Mouse (Mus musculus) forebrain, embryonic 12.5 days (tissue): Measurements from ENCODE around the gene Gm20388. TPM values are rescaled to one million over a fixed set of nuclear protein-coding genes. Genes with fewer than 3 reads are reported as not detected.
A peak's percentile ranks its signal among the peaks of the same experiment; 100 is the strongest.

Source experiments
- ATAC-seq: fragments of 200-750 bp; cut with Nextera tagmentation; 2 replicates; pipeline ENCODE4 v1.8.0; 2017; ENCODE audit warnings: moderate TSS enrichment; ENCODE audit not compliant: low FRiP score
- H3K27ac ChIP-seq: fragments of 300-500 bp; sonication (generic); 2 replicates; pipeline ENCODE4 v1.5.1; 2016; ENCODE audit warnings: mild to moderate bottlenecking
- H3K27me3 ChIP-seq: fragments of 300-500 bp; sonication (generic); 2 replicates; pipeline ENCODE4 v1.6.1; 2016; ENCODE audit warnings: mild to moderate bottlenecking
- H3K36me3 ChIP-seq: fragments of 300-500 bp; sonication (generic); replicated peaks from 2 replicates; pipeline ENCODE4 v1.6.1; 2016; ENCODE audit warnings: mild to moderate bottlenecking
- H3K4me1 ChIP-seq: fragments of 300-500 bp; sonication (generic); 2 replicates; pipeline ENCODE4 v1.6.1; 2016
- H3K4me2 ChIP-seq: fragments of 300-500 bp; sonication (generic); 2 replicates; pipeline ENCODE4 v1.6.1; 2016; ENCODE audit warnings: mild to moderate bottlenecking, moderate library complexity
- H3K4me3 ChIP-seq: fragments of 300-500 bp; sonication (generic); replicated peaks from 2 replicates; pipeline ENCODE4 v1.5.1; 2016; ENCODE audit warnings: mild to moderate bottlenecking
- H3K9ac ChIP-seq: fragments of 300-500 bp; sonication (generic); 2 replicates; pipeline ENCODE4 v1.6.1; 2016; ENCODE audit warnings: mild to moderate bottlenecking
- H3K9me3 ChIP-seq: fragments of 300-500 bp; sonication (generic); 2 replicates; pipeline ENCODE4 v1.6.1; 2016
- WGBS: fragments of 180-500 bp; shearing (Covaris S2); methylation state at CpG from one replicate; pipeline ENCODE4 v1.1.7; 2016; 5-methylcytosine and 5-hydroxymethylcytosine counted together
- polyA plus RNA-seq: library from polyadenylated mRNA; unstranded; fragments of >200 nt; fragmentation: Nextera tagmentation; extraction: Ambion mirVana; gene quantifications from 2 replicates; pipeline ENCODE4 v1.2.1, GENCODE M21; 2016

Gene Gm20388
- polyA plus RNA-seq, 1 experiment from 2014 or later: not detected

- H3K9ac ChIP-seq: no peak overlapping the region
- WGBS: 17% methylated on average over 25 of the region's 25 CpGs
Measured at GRCm38 (mm10) chr8:120476711-120477575, 566.3 kb downstream of the Gm20388 start.

GRCm38 (mm10) chr8:120478754-120479153 lies 568.1 kb downstream of the Gm20388 start:
- WGBS: 88% methylated on average over 11 of the region's 11 CpGs
- Histone ChIP-seq H3K36me3 (no peaks in the 10 kb centered on the region), H3K9me3 (no peaks in the 10 kb centered on the region), H3K27me3 (peaks cover 9% of the 10 kb centered on the region), H3K4me2 (no peak overlapping the region), H3K9ac (no peak overlapping the region), H3K4me3 (no peak overlapping the region), H3K4me1 (peaks cover 58% of the 10 kb centered on the region), H3K27ac (no peak overlapping the region)
- ATAC-seq: no peak

More at GRCm38 (mm10) chr8:120476711-120477575, 566.3 kb downstream of the Gm20388 start:
- no peaks in the 10 kb centered on the region for H3K36me3 ChIP-seq
- no peak overlapping the region for H3K4me3 ChIP-seq
- peak; percentile 62 for ATAC-seq
- 0 out of 2 replicates have a peak, but pooled peaks cover 4% of the 10 kb centered on the region for H3K27me3 ChIP-seq
- H3K9me3 ChIP-seq: no peaks in the 10 kb centered on the region
- H3K4me2 ChIP-seq: no peak overlapping the region
- H3K4me1 ChIP-seq: peaks cover 74% of the 10 kb centered on the region
- H3K27ac ChIP-seq: peak overlapping the region; percentile 82

- Histone ChIP-seq H3K4me3 (no peak overlapping the region), H3K4me1 (peaks cover 58% of the 10 kb centered on the region), H3K4me2 (no peak overlapping the region), H3K27ac (no peak overlapping the region), H3K9ac (no peak overlapping the region), H3K36me3 (no peaks in the 10 kb centered on the region), H3K27me3 (peaks cover 9% of the 10 kb centered on the region), H3K9me3 (no peaks in the 10 kb centered on the region)
- WGBS: 94% methylated on average over 4 of the region's 4 CpGs
- ATAC-seq: no peak
Measured at GRCm38 (mm10) chr8:120479691-120480090, 569.0 kb downstream of the Gm20388 start.

DNA sequence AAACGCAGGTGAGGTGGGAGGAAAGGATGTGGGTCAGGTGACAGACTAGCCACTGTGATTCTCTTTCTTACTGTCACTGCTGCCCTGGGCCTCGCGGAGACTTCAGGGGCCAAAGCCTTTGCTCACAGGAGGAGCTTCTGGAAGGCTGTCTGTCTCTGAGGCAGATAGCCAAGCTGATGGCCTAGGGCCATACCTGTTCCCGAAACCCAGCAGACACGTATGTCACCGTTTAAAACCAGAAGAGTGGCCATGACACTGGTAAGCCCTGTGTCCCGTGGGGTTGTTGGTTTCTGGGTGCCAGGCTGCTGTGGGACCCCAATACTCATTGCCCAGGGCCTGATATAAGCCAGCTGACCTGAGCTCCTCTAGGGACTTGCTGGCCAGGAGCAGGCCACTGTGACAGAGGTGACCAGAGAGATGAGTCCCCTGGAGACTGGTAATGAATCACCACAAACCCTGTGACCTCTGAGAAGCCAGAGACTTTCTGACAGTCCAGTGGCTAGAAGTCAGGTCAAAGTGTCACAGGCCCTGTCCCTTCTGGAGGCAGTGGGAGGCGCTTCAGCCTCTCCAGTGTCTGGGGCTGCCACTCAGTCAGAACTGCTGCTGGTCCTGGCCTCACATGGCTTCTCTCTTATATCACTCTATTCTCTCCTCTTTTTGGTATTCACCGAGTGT lies 571.5 kb downstream of the Gm20388 start:
- peaks cover 14% of the 10 kb centered on the region for H3K27me3 ChIP-seq
- no peak for ATAC-seq
- H3K4me1 ChIP-seq: peaks cover 58% of the 10 kb centered on the region
- H3K36me3 ChIP-seq: no peaks in the 10 kb centered on the region
- H3K4me2 ChIP-seq: no peak overlapping the region
- H3K4me3 ChIP-seq: no peak overlapping the region
- H3K27ac ChIP-seq: no peak overlapping the region
- WGBS: 85% methylated on average over 9 of the region's 9 CpGs
- no peaks in the 10 kb centered on the region for H3K9me3 ChIP-seq
- no peak overlapping the region for H3K9ac ChIP-seq

DNA sequence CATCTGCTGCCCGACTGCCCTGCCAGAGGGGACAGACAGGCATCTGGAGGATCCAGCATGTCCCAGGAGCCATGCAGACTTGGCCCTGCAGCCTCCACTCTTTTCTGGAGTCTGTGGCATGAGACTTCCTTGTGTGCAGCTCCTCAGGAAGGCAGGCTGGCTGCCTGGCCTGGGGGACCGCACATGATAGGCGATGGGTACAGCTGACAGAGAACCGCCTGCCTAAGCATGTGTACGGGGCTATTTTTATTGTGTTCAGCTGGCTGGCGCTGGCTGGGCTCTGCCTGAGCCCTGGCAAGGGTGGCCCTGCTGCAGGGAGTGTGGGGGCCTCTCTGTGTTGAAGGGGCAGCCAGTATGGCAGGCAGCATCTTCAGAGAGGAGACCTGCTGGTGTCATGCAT lies 573.8 kb downstream of the Gm20388 start:
- 65% methylated on average over 6 of the region's 6 CpGs for WGBS
- Histone ChIP-seq H3K27ac (peak overlapping the region; percentile 57; the same call in 1 of the 2 replicates), H3K4me3 (no peak overlapping the region), H3K27me3 (peaks cover 14% of the 10 kb centered on the region), H3K4me1 (peaks cover 43% of the 10 kb centered on the region), H3K9me3 (no peaks in the 10 kb centered on the region), H3K9ac (peak overlapping the region; percentile 27; the same call in 1 of the 2 replicates), H3K36me3 (no peaks in the 10 kb centered on the region), H3K4me2 (no peak overlapping the region; the same call in 1 of the 2 replicates)
- ATAC-seq: no peak

DNA sequence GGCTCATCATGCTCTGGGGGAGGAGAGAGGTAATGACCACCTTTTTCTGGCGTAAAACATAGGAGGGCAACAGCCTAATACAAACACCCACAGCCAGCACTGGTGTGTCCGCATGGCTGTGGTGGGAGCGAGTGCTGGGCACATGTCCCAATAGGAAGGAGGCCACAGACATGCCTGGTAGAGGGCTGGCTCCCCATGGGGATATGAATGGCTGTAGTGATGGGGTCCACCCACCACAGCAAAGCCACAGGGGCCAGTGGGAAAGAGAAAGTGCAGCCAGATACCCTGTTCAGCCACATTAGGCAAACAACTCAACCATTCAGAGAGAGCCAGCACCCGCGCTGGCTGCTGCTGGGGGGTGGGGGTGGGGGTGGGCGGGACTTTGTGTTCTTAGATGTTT lies 574.5 kb downstream of the Gm20388 start:
- Histone ChIP-seq H3K27me3 (peaks cover 14% of the 10 kb centered on the region), H3K4me3 (no peak overlapping the region), H3K9me3 (no peaks in the 10 kb centered on the region), H3K27ac (peak overlapping the region; percentile 57), H3K4me1 (peaks cover 47% of the 10 kb centered on the region), H3K9ac (0 out of 2 replicates have a peak overlapping the region, but pooled peaks have one; percentile 29), H3K36me3 (no peaks in the 10 kb centered on the region), H3K4me2 (0 out of 2 replicates have a peak overlapping the region, but pooled peaks have one; percentile 96)
- WGBS: 42% methylated on average over 6 of the region's 6 CpGs
- no peak for ATAC-seq

DNA sequence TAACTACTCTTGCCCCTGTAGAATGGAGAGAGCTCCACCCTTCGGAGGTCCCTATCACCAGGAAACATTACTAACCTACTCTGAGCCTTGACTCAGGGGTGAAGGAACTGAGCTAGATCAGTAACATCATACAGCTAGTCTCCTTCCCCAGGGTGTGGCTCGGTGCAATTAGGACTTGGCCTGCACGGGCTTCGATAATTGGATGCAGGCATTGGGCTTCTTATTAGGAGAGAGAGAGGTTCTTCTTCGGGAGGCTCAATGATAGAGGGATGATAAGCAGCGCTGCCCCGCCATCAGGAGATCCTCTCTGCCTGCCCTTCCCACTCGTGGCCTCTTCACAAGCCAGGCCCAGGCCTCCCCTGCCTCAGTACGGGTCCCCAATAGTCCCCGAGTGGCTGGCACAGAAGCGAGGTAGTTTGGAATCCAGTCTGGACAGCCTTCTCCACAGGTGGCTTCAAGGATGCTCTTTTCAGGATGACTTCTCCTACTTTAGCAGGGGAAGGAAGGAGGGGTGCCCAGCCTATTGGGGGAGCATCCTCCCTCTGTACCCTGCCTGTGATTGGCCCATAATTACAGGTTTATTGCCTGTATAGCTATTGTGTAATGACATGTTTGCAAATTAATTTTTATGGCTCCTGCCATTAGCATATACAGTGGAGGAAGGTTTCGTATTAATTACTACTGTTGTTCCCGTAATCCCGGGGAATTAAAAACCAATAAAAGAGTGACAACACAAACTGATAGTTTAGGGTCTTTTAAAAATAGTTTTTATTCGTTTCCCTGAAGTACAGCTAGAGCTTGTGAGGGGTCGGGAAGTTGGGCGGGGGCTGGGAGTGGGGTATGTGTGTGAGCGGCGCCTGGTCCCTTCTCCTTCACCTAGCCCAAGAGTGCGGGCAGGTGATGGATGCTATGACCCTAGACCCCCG lies 575.2 kb downstream of the Gm20388 start:
- peak overlapping the region; percentile 82 for H3K4me3 ChIP-seq
- WGBS: 14% methylated on average over 21 of the region's 21 CpGs
- H3K9ac ChIP-seq: peak overlapping the region; percentile 97
- peaks cover 14% of the 10 kb centered on the region for H3K27me3 ChIP-seq
- no peaks in the 10 kb centered on the region for H3K36me3 ChIP-seq
- H3K4me1 ChIP-seq: peaks cover 54% of the 10 kb centered on the region
- H3K27ac ChIP-seq: peak overlapping the region; percentile 100
- no peaks in the 10 kb centered on the region for H3K9me3 ChIP-seq
- no peak for ATAC-seq
- H3K4me2 ChIP-seq: peak overlapping the region; percentile 96

DNA sequence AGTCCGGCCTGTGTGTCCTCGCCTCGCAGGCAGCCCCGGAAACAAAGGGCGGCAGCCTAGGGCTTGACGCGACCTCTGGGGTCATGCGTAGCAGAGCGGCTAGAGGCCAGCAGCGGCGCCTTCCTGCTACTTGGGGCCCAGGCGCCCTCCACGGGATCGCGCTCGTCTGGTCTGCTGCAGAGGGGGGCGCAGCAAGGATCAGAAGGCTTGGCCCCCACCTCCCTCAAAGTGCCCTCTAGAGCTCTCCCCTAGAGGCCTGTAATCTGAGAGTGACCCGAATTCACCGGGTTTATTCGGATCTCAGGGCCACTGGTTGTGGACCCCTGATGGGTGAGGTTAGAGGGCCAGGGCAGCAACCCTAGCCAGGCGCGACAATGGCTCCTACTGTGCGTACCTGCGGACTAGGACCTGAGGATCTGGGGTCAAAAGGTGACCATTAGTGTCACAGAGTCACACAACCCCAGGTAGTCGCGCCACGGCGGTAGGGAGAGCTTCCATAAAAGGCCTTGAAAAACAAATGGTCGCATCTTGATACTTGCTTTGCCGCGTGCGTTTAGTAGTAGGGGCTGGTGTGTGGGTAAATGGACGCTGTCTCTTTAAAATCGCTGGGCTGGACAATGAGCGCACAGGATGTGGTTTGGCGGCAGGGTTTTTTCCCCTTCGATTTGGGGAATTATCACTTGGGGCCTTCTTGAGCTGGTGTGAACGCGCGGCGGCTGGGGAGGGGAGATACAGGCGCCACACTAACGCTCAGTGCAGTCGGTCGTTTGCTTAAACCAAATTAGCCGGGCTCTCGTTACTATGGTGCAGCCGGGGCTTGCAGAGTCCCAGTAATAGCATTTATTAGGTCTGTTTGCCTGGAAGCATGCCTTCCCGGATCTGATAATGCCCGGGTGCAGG lies 576.1 kb downstream of the Gm20388 start:
- Histone ChIP-seq H3K4me3 (peak overlapping the region; percentile 82), H3K4me1 (peaks cover 64% of the 10 kb centered on the region), H3K4me2 (peak overlapping the region; percentile 96), H3K9me3 (no peaks in the 10 kb centered on the region), H3K27ac (peak overlapping the region; percentile 100), H3K9ac (peak overlapping the region; percentile 97), H3K36me3 (no peaks in the 10 kb centered on the region), H3K27me3 (peaks cover 14% of the 10 kb centered on the region)
- WGBS: under 1% methylated on average over 49 of the region's 50 CpGs
- ATAC-seq: peak; percentile 36

- Histone ChIP-seq H3K27me3 (peaks cover 14% of the 10 kb centered on the region), H3K9me3 (no peaks in the 10 kb centered on the region), H3K27ac (peak overlapping the region; percentile 100), H3K4me3 (peak overlapping the region; percentile 82), H3K4me1 (peaks cover 70% of the 10 kb centered on the region), H3K36me3 (no peaks in the 10 kb centered on the region), H3K9ac (peak overlapping the region; percentile 97), H3K4me2 (peak overlapping the region; percentile 96)
- WGBS: under 1% methylated on average over 34 of the region's 34 CpGs
- ATAC-seq: no peak; the same call in 1 of the 2 replicates
Measured at GRCm38 (mm10) chr8:120487377-120487728, 576.7 kb downstream of the Gm20388 start.

GRCm38 (mm10) chr8:120487729-120488510 lies 577.3 kb downstream of the Gm20388 start:
- Histone ChIP-seq H3K36me3 (no peaks in the 10 kb centered on the region), H3K27ac (peak overlapping the region; percentile 100), H3K4me1 (peaks cover 75% of the 10 kb centered on the region), H3K4me2 (peak overlapping the region; percentile 96), H3K27me3 (peaks cover 9% of the 10 kb centered on the region), H3K9ac (peak overlapping the region; percentile 97), H3K9me3 (no peaks in the 10 kb centered on the region), H3K4me3 (peak overlapping the region; percentile 82)
- ATAC-seq: peak; percentile 66
- WGBS: under 1% methylated on average over 50 of the region's 55 CpGs
